Mouse (Mus musculus): ENCODE measurements around the gene Grid2ip. TPM values are rescaled to one million over a fixed set of nuclear protein-coding genes. Genes with fewer than 3 reads are reported as not detected.

Grid2ip gene
- 0.19 and 0.36 TPM in 2 replicates for polyA plus RNA-seq (2015; fragmentation: Nextera tagmentation; extraction: Ambion mirVana)

DNA sequence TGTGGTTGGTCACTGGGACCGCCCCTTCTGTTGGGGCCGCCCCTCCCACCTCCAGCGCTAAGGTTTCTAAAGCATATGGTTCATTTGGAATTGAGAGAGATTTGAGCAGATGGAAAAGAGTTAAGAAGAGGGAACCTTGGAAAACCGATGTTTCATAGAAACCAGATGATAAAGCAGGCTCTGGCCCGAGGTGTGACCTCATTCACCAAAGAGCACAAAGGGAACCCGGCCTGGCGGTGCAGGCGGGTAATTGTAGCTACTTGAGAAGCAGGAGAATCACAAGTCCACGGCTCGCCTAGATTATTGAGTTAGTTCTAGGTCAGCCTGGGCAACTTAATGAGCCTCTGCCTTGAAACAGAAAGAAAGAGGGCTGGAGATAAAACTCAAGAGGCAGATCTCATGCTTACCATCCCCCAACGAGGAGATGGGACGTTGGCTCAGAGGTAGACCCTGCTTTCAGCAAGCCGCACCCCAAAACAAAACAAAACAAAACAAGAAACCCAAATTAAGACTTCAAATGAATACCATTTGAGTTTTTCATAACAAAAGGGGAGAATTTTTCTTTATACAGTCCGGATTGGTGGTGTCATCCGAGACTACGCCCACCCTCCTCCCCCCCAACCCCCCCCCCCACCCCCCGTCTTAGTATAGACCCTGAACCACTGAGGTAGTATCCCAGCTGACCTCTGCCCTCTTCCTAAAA lies at the start of gene Grid2ip:
Gene Grid2ip (plus strand): TSS at position 653 of the 703 bp plus-strand sequence.
- 13% methylated on average over 17 of the region's 17 CpGs for WGBS
- peaks cover 20% of the 10 kb centered on the region for H3K27me3 ChIP-seq
- ATAC-seq = no peak
- H3K4me2 ChIP-seq (replicated peaks) = peak within 1 kb of the TSS; percentile 47
- H3K27ac ChIP-seq = no peak within 1 kb of the TSS
- H3K9me3 ChIP-seq = 0 out of 2 replicates have a peak, but pooled peaks cover 8% of the 10 kb centered on the region
- 0 out of 2 replicates have a peak within 1 kb of the TSS, but pooled peaks have one; percentile 39 for H3K9ac ChIP-seq (replicated peaks)
- peaks cover 6% of the 10 kb centered on the region for H3K4me1 ChIP-seq (replicated peaks)
- H3K36me3 ChIP-seq = no peaks in the 10 kb centered on the region
- H3K4me3 ChIP-seq (replicated peaks) = peak within 1 kb of the TSS; percentile 24

DNA sequence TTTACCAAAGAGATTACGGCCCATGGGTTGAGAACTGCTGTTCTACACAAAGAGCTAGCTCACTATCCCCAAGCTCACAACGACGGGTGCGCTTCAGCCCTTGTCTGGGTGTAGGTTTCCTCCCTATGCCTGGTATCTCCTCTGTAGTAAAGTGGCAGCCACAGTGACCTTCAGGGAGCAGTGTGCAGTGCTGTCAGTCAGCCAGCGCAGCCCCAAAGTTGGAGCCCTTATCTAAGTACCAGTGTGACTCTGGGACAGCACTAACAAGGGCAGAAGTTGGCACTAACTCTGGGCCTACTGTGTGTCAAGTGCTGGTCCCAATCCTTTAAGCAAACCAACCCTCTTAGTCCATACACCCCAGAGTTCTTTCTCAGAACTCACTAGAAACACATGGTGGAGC lies 48.3 kb upstream of the Grid2ip start:
- H3K9me3 ChIP-seq = no peaks in the 10 kb centered on the region
- no peak overlapping the region for H3K9ac ChIP-seq (replicated peaks)
- no peak for ATAC-seq
- peaks cover 92% of the 10 kb centered on the region for H3K36me3 ChIP-seq
- WGBS = 91% methylated on average over 5 of the region's 5 CpGs
- no peak overlapping the region for H3K4me3 ChIP-seq (replicated peaks)
- H3K4me1 ChIP-seq (replicated peaks) = peaks cover 39% of the 10 kb centered on the region
- H3K27ac ChIP-seq = no peak overlapping the region
- no peak overlapping the region for H3K4me2 ChIP-seq (replicated peaks)
- no peaks in the 10 kb centered on the region for H3K27me3 ChIP-seq

DNA sequence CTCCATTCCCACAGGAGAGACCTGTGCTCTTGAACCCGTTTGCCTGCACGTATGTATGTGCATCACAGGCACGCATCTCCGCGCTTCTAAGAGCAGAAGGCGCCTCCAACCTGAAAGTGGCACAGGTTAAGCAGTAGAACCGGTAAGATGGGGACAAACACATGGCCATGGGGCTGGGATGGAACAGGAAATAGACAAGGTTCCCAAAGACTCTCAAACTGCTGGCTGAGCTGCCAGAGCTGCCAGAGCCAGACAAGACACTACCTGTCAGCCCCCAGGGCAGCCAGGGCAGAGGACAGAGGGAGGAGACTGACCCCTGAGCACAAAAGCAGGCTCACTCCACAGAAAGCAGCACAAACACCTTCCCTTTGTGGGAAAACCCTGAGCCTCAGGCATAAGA lies 47.2 kb upstream of the Grid2ip start:
- no peaks in the 10 kb centered on the region for H3K27me3 ChIP-seq
- peaks cover 83% of the 10 kb centered on the region for H3K36me3 ChIP-seq
- H3K4me3 ChIP-seq (replicated peaks) = no peak overlapping the region
- H3K4me2 ChIP-seq (replicated peaks) = no peak overlapping the region
- no peak for ATAC-seq
- H3K4me1 ChIP-seq (replicated peaks) = peaks cover 44% of the 10 kb centered on the region
- H3K9ac ChIP-seq (replicated peaks) = no peak overlapping the region
- no peak overlapping the region for H3K27ac ChIP-seq
- WGBS = 96% methylated on average over 7 of the region's 7 CpGs
- no peaks in the 10 kb centered on the region for H3K9me3 ChIP-seq

DNA sequence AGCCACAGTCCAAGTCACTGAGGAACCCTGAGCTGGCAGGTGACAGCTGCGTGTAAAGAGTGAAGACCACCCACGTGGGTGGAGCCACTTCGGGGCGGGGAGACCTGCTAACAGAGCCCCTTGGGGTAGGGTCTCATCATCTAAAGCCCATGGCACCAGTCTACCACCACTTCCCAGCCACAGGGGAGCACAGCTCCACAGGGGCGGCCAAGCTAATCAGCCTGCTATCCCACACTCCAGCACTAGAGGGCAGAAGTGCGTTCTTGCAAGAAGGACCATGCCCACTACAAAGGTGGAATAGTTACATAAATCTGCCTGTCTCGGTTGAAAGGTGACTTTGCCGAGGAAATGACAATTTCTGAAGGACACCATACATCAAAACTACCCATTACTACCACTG lies 45.3 kb upstream of the Grid2ip start:
- peaks cover 46% of the 10 kb centered on the region for H3K4me1 ChIP-seq (replicated peaks)

DNA sequence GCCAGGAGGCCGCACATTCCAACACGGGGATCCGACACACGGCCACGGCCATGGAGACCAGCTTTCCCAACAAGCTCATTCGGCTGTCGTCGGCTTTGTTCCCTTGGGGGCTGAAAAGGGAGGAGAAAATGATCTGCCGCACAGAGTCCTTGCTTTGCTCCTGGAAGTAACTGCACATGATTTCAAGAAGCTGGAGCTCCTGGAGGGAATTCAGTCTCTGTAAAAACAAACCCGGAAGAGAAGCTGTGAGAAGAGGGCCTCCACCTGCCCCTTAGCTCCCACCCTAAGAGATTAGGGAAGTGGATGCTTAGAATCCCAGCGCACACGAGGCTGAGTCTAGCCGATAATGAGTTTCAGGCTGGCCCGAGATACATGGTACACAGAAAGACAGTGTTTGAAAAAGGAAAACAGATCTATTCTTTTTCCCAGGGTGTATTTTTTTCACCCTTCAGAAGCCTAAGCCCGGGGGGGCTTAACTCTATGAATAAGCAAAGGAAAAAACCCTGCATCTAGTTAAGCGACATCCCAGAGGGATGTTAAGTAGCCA lies 42.9 kb upstream of the Grid2ip start:
- H3K4me2 ChIP-seq (replicated peaks) = peak overlapping the region; percentile 93
- H3K4me1 ChIP-seq (replicated peaks) = peaks cover 42% of the 10 kb centered on the region
- H3K27me3 ChIP-seq = no peaks in the 10 kb centered on the region
- H3K4me3 ChIP-seq (replicated peaks) = peak overlapping the region; percentile 91
- under 1% methylated on average over 16 of the region's 16 CpGs for WGBS
- H3K27ac ChIP-seq = peak overlapping the region; percentile 98
- H3K9ac ChIP-seq (replicated peaks) = peak overlapping the region; percentile 98
- ATAC-seq = peak; percentile 38
- H3K36me3 ChIP-seq = peaks cover 74% of the 10 kb centered on the region
- no peaks in the 10 kb centered on the region for H3K9me3 ChIP-seq

More for the DNA sequence above, 45.3 kb upstream of the Grid2ip start:
- Histone ChIP-seq H3K9me3 (no peaks in the 10 kb centered on the region), H3K9ac (replicated peaks) (no peak overlapping the region), H3K4me2 (replicated peaks) (no peak overlapping the region), H3K4me3 (replicated peaks) (no peak overlapping the region), H3K27me3 (no peaks in the 10 kb centered on the region), H3K27ac (no peak overlapping the region), H3K36me3 (peaks cover 75% of the 10 kb centered on the region)
- WGBS = 68% methylated on average over 8 of the region's 8 CpGs
- no peak for ATAC-seq

DNA sequence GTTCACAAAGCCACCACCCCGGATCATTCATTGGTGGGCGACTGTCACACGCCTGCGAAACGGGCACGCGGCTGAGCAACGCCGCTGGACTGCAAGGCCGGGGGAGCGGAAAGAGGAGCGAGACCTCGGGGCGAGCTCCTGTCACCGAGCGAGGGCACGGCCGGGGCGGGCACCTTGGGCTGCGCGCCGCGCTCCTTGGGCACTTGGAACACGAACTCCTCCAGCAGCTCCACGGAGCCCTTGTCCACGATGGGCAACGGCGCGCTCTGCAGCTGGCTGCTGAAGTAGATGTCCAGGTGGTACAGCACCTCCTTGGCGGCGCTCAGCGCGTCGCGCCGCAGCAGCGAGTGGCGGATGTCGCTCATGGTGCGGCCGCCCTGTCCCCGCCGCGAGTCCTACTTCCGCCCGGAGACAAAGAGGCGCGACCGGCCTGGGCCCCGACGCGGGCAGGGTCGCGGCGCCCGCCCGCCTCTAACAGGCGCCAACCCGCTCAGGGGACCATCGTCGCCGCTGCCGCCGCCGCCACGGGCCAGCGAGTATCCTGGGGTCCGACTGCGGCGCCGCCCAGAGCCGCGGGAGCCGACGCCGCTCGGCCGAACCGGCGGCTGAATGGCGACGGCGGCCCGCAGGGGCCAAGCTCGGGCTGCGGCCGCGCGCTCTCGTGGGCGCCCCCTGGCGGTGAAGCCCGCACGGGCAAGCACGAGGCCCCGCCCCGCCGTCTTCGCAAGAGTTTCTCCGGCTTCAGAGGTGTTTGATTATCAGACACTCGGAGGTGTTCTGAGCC lies 42.2 kb upstream of the Grid2ip start, which contains the start of gene E130309D02Rik:
Gene E130309D02Rik (minus strand): TSS at position 631 of the 784 bp plus-strand sequence.
- Histone ChIP-seq H3K4me1 (replicated peaks) (peaks cover 42% of the 10 kb centered on the region), H3K9me3 (no peaks in the 10 kb centered on the region), H3K4me2 (replicated peaks) (peak within 1 kb of the TSS; percentile 93), H3K27ac (peak within 1 kb of the TSS; percentile 98), H3K4me3 (replicated peaks) (peak within 1 kb of the TSS; percentile 91), H3K27me3 (no peaks in the 10 kb centered on the region), H3K36me3 (peaks cover 74% of the 10 kb centered on the region), H3K9ac (replicated peaks) (peak within 1 kb of the TSS; percentile 98)
- peak; percentile 89 for ATAC-seq
- 0% methylated on average over 96 of the region's 101 CpGs for whole genome bisulfite sequencing

DNA sequence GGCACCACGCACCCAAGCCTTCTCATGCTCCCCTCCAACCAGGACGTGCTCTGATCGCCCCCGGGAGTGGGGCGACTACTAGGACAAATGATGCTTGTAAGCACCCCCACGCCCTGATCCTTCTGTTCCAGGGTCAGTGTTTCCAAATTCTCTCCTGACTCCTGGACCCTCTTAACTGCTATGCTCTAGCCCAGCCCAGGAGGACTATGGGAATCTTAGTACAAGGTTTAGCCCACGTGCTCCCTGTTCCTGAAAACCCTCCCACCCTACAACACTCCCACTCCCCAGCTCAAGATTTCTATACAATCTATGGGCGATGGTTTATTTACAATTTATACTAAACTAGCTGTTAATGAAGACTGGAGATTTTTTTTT lies 41.6 kb upstream of the Grid2ip start:
- Histone ChIP-seq H3K4me2 (replicated peaks) (peak overlapping the region; percentile 93), H3K9ac (replicated peaks) (peak overlapping the region; percentile 98; the same call in 1 of the 2 replicates), H3K27me3 (no peaks in the 10 kb centered on the region), H3K36me3 (peaks cover 74% of the 10 kb centered on the region), H3K27ac (no peak overlapping the region; the same call in 1 of the 2 replicates), H3K4me1 (replicated peaks) (peaks cover 37% of the 10 kb centered on the region), H3K4me3 (replicated peaks) (peak overlapping the region; percentile 91), H3K9me3 (no peaks in the 10 kb centered on the region)
- 16% methylated on average over 8 of the region's 8 CpGs for WGBS
- no peak for ATAC-seq

DNA sequence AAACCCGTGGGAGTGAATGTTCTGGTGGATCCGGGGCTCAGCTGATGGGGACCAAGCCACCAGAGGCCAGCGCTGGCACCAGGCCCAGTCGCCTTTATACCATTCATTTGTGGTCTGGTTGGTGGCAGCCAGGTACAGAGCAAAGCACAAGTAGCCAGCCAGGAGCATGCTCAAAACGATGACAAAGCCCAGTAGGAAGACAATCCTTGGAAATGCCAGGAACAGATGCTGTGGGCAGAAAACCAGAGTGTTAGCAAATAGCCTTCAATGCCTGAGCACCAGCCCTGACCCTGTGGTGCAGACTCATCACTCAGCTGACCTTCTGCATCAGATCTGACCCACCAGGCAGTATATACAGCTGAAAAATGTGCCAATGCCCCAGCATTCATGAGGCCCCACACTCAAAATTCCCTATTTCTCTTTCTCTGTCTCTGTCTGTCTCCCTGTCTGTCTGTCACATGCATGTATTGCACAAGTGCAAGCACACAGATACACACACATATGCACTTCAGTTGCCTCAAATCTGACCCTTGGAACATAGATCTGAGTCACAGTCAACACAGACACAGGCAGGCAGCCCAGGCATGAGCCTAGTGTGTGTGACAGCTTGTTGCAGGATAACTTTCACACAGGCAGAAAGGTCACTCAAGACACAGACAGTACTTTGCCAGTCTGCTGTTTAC lies 40.4 kb upstream of the Grid2ip start:
- Histone ChIP-seq H3K36me3 (peaks cover 74% of the 10 kb centered on the region), H3K27ac (no peak overlapping the region), H3K4me2 (replicated peaks) (no peak overlapping the region), H3K9me3 (no peaks in the 10 kb centered on the region), H3K27me3 (no peaks in the 10 kb centered on the region), H3K9ac (replicated peaks) (no peak overlapping the region), H3K4me1 (replicated peaks) (peaks cover 26% of the 10 kb centered on the region), H3K4me3 (replicated peaks) (no peak overlapping the region)
- 90% methylated on average over 5 of the region's 5 CpGs for WGBS
- no peak for ATAC-seq

DNA sequence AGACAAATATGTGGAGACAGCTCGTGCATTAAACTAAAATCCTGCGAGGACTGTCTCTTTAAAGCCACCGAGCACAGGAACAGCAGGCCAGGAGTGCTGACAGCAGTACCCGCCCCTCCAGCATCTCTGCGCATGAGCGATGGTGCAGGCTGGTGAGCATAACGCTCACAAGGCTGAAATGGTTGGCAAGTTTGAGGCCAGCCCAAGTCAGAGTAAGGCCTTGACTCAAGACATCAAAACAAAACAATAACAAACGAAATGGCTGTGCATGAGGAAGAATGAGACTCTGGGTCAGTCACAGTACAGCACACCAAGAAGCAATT lies 39.9 kb upstream of the Grid2ip start:
- Histone ChIP-seq H3K27ac (no peak overlapping the region), H3K4me3 (replicated peaks) (no peak overlapping the region), H3K9ac (replicated peaks) (no peak overlapping the region), H3K27me3 (no peaks in the 10 kb centered on the region), H3K4me1 (replicated peaks) (peaks cover 24% of the 10 kb centered on the region), H3K9me3 (no peaks in the 10 kb centered on the region), H3K36me3 (peaks cover 74% of the 10 kb centered on the region), H3K4me2 (replicated peaks) (no peak overlapping the region)
- ATAC-seq = no peak
- WGBS = 81% methylated on average over 8 of the region's 8 CpGs

DNA sequence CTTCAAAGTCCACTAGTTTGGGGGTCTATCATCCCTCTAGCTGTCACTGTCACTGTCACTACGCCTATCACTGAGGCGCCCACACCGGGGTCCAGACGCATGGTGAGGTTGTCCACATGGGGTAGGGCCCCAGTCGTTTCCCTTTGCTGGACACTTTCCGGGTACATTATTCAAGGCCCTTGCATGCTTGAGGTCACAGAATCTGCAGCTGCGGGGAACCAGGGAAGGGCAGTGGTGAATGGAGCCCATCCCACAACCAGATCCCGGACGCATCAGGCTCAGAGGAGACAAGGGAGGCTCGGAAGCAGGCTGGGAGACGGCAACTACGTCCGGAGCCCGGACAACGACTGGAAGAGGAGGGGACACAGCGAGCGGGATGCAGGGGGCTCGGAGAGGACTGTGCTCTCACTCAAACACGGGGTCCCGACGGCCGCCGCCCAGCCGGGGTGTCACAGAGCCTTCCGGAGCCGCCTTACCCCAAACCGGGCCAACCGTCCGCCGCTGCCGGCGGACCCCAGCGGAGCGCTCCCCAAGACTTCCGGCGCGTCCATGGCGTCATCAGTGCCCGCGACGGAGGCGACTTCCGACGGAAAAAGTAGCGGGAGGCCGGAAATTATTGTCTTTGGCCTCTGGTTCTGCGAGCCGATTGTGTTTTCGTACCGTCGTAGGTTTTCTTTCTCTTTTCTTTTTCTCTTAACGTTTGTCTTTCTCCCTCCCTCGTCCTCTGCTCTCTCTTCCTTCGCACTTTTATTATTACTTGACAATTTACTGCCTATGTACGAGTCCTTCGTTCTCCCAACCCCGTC lies 28.2 kb upstream of the Grid2ip start, which contains the start of gene Zdhhc4:
Gene Zdhhc4 (minus strand): TSS at position 567 of the 806 bp plus-strand sequence.
- Histone ChIP-seq H3K4me1 (replicated peaks) (peaks cover 23% of the 10 kb centered on the region), H3K9ac (replicated peaks) (peak within 1 kb of the TSS; percentile 96), H3K27ac (peak within 1 kb of the TSS; percentile 77), H3K36me3 (peaks cover 27% of the 10 kb centered on the region), H3K9me3 (no peaks in the 10 kb centered on the region), H3K4me3 (replicated peaks) (peak within 1 kb of the TSS; percentile 95), H3K4me2 (replicated peaks) (peak within 1 kb of the TSS; percentile 99), H3K27me3 (no peaks in the 10 kb centered on the region)
- under 1% methylated on average over 57 of the region's 57 CpGs for WGBS
- ATAC-seq = peak; percentile 86

DNA sequence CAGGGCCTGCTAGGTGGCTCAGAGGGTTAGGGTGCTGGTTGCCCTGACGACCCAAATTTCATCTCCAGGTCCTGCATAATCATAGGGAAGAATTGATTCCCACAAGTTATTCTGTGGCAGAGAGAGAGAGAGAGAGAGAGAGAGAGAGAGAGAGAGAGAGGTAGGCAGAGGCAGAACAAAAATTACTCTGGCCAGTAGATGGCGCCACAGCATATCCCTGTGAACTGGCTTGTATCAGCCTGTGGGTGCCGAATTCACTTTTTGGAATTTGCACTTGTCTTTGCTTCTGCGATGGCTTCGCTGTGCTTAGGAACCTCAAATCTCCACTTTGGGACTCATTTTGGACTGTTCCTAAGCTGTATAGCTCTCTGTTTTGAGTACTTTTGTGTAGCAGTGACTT lies 23.3 kb upstream of the Grid2ip start:
- Histone ChIP-seq H3K4me1 (replicated peaks) (peaks cover 9% of the 10 kb centered on the region), H3K9me3 (no peaks in the 10 kb centered on the region), H3K4me3 (replicated peaks) (no peak overlapping the region), H3K9ac (replicated peaks) (no peak overlapping the region), H3K27ac (no peak overlapping the region), H3K27me3 (no peaks in the 10 kb centered on the region), H3K36me3 (no peaks in the 10 kb centered on the region), H3K4me2 (replicated peaks) (no peak overlapping the region)
- 11% methylated on average over 5 of the region's 5 CpGs for WGBS
- no peak for ATAC-seq

Data from midbrain, embryonic 13.5 days (tissue).